Mouse (Mus musculus) liver, embryonic 11.5 days (tissue): ENCODE results near the gene Tbl2. TPM values are rescaled to one million over a fixed set of nuclear protein-coding genes. Genes with fewer than 3 reads are reported as not detected.

Experiments
- ATAC-seq: fragments of 200-750 bp; cut with Nextera tagmentation; replicated peaks from 2 replicates; pipeline ENCODE4 v1.8.0; 2017; ENCODE audit warnings: moderate number of reproducible peaks, mild to moderate bottlenecking, moderate TSS enrichment, moderate library complexity; ENCODE audit not compliant: low FRiP score
- DNase-seq: peaks from one replicate; pipeline ENCODE4 v3.0.0-alpha.2; 2017; ENCODE audit warnings: low spot score
- H3K27ac ChIP-seq: fragments of 300-500 bp; sonication (generic); 2 replicates; pipeline ENCODE4 v1.5.1; 2014; ENCODE audit warnings: mild to moderate bottlenecking, low read depth, low read length, control low read depth
- H3K27me3 ChIP-seq: fragments of 300-500 bp; sonication (generic); replicated peaks from 2 replicates; pipeline ENCODE4 v1.6.1; 2014; ENCODE audit warnings: low read length, mixed read lengths; ENCODE audit not compliant: control insufficient read depth, insufficient read depth
- H3K36me3 ChIP-seq: fragments of 300-500 bp; sonication (generic); 2 replicates; pipeline ENCODE4 v1.6.1; 2014; ENCODE audit warnings: mild to moderate bottlenecking, low read length, moderate library complexity, mixed read lengths; ENCODE audit not compliant: control insufficient read depth, insufficient read depth
- H3K4me1 ChIP-seq: fragments of 300-500 bp; sonication (generic); replicated peaks from 2 replicates; pipeline ENCODE4 v1.6.1; 2014; ENCODE audit warnings: low read length, mixed read lengths; ENCODE audit not compliant: control insufficient read depth, insufficient read depth
- H3K4me2 ChIP-seq: fragments of 300-500 bp; sonication (generic); 2 replicates; pipeline ENCODE4 v1.6.1; 2014; ENCODE audit warnings: mild to moderate bottlenecking, control low read depth, moderate library complexity
- H3K4me3 ChIP-seq: fragments of 300-500 bp; sonication (generic); 2 replicates; pipeline ENCODE4 v1.5.1; 2014; ENCODE audit warnings: low read depth, low read length, control low read depth
- H3K9ac ChIP-seq: fragments of 300-500 bp; sonication (generic); 2 replicates; pipeline ENCODE4 v1.6.1; 2014; ENCODE audit warnings: low read depth, low read length, control low read depth
- H3K9me3 ChIP-seq: fragments of 300-500 bp; sonication (generic); 2 replicates; pipeline ENCODE4 v1.6.1; 2016; ENCODE audit warnings: low read length, inconsistent platforms, mixed read lengths; ENCODE audit not compliant: control insufficient read depth
- WGBS: fragments of 180-500 bp; shearing (Covaris S2); extraction: QIAGEN DNeasy Blood & Tissue Kit; methylation state at CpG from one replicate; pipeline ENCODE4 v1.1.7; 2014; 5-methylcytosine and 5-hydroxymethylcytosine counted together
- microRNA-seq: library from miRNA; unstranded; fragments of <30 nt; microRNA quantifications from one replicate; pipeline ENCODE4, GENCODE M21; 2017; ENCODE audit warnings: borderline number of aligned reads
- polyA plus RNA-seq: library from polyadenylated mRNA; unstranded; fragments of >200 nt; fragmentation: Nextera tagmentation; extraction: Ambion mirVana; gene quantifications from 2 replicates; pipeline ENCODE4 v1.2.1, GENCODE M21; 2014

Tbl2 gene
- polyA plus RNA-seq, 1 experiment from 2014 or later, result 24.6 TPM

DNA sequence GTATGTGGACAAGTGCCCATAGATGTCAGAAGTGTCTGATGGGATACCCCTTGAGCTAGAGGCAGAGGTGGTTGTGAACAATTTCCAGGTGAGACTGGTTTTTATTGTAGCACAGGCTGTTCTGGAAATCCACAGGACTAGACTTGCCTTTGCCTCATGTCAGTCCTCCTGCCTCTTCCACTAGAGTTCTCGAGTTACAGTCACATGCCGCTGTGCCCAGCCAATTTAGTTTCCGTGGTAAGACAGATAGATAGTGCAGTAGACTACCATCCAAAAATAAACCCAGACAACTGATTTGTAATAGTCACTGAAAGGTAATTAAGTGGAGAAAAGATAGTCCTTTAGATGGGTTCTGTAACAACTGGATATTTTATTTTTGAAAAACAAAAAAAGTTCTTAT lies 53.3 kb downstream of the Tbl2 start:
- 76% methylated on average over 3 of the region's 3 CpGs for WGBS
- ATAC-seq, result no peak

DNA sequence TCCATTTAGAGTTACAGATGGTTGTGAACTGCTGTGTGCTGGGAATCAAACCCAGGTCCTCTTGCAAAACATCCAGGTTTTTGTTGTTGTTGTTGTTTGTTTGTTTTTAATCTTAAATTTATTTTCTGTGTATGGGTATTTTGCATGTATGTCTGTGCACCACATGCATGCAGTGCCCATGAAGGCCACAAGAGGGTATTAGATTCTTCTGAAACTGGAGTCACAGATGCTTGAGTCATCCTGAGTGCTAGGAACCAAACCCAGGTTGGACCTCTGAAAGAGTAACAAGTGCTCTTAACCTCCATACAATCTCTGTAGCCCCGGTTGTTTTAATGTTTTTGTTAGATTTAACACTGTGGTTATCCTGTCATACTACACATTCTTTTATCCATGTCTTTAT lies 58.7 kb downstream of the Tbl2 start:
- WGBS, result 90% methylated on average over 1 of the region's 1 CpGs
- H3K4me2 ChIP-seq, result no peak overlapping the region
- DNase-seq (no peak), ATAC-seq (no peak)
- H3K4me3 ChIP-seq, result no peak overlapping the region
- H3K27me3 ChIP-seq, result no peaks in the 10 kb centered on the region
- no peaks in the 10 kb centered on the region for H3K4me1 ChIP-seq
- H3K36me3 ChIP-seq, result peaks cover 59% of the 10 kb centered on the region
- H3K27ac ChIP-seq, result no peak overlapping the region
- H3K9ac ChIP-seq, result no peak overlapping the region
- H3K9me3 ChIP-seq, result no peaks in the 10 kb centered on the region

More for the DNA sequence above, 53.3 kb downstream of the Tbl2 start:
- Histone ChIP-seq H3K4me3 (no peak overlapping the region), H3K27me3 (no peaks in the 10 kb centered on the region), H3K36me3 (peaks cover 51% of the 10 kb centered on the region), H3K27ac (no peak overlapping the region), H3K9ac (no peak overlapping the region), H3K9me3 (no peaks in the 10 kb centered on the region), H3K4me1 (no peaks in the 10 kb centered on the region), H3K4me2 (no peak overlapping the region)
- DNase-seq, result no peak

Small RNAs within 50 kb of the gene (microRNA-seq; reads per million reads assigned to microRNA genes)
- not detected for gene Gm25315

Other genes with a start within 250 kb of the Tbl2 start
- not detected in 2 replicates for gene Tmem270, start 242.9 kb upstream of the Tbl2 start, polyA plus RNA-seq
- 115 and 120 TPM in 2 replicates for gene Cldn13, start 234.1 kb upstream of the Tbl2 start, polyA plus RNA-seq
- 9.1 and 11.4 TPM in 2 replicates for gene Mettl27, start 217.3 kb upstream of the Tbl2 start, polyA plus RNA-seq
- 3.1 and 3.7 TPM in 2 replicates for gene Cldn4, start 202.7 kb upstream of the Tbl2 start, polyA plus RNA-seq
- gene Cldn3, start 163.4 kb upstream of the Tbl2 start, polyA plus RNA-seq, result 2.0 and 2.2 TPM in 2 replicates
- gene Abhd11, start 140.5 kb upstream of the Tbl2 start, polyA plus RNA-seq, result 64.9 and 71.1 TPM in 2 replicates
- gene Stx1a, start 126.2 kb upstream of the Tbl2 start, polyA plus RNA-seq, result 6.2 and 6.4 TPM in 2 replicates
- gene Dnajc30, start 85.5 kb upstream of the Tbl2 start, polyA plus RNA-seq, result 25.1 and 27.2 TPM in 2 replicates
- 157 and 158 TPM in 2 replicates for gene Bud23, start 84.7 kb upstream of the Tbl2 start, polyA plus RNA-seq
- gene Vps37d, start 71.4 kb upstream of the Tbl2 start, polyA plus RNA-seq, result 2.6 and 3.0 TPM in 2 replicates
- 18.5 and 18.7 TPM in 2 replicates for gene Mlxipl, start 59.8 kb upstream of the Tbl2 start, polyA plus RNA-seq
- 52.5 and 52.9 TPM in 2 replicates for gene Bcl7b, start 18.6 kb downstream of the Tbl2 start, polyA plus RNA-seq
- gene Baz1b, start 37.6 kb downstream of the Tbl2 start, polyA plus RNA-seq, result 47.2 and 50.8 TPM in 2 replicates
- gene Fzd9, start 101.6 kb downstream of the Tbl2 start, polyA plus RNA-seq, result 0.47 and 0.58 TPM in 2 replicates
- 0.40 TPM in 1 of 2 replicates, not detected in the other for gene Fkbp6, start 200.4 kb downstream of the Tbl2 start, polyA plus RNA-seq
- not detected in 2 replicates for gene Trim50, start 203.6 kb downstream of the Tbl2 start, polyA plus RNA-seq
- gene Nsun5, start 220.3 kb downstream of the Tbl2 start, polyA plus RNA-seq, result 32.7 and 42.2 TPM in 2 replicates
- gene Pom121, start 244.9 kb downstream of the Tbl2 start, polyA plus RNA-seq, result 18.0 and 19.7 TPM in 2 replicates